Mouse (Mus musculus): ENCODE measurements around the gene Mrpl55. TPM values are rescaled to one million over a fixed set of nuclear protein-coding genes. Genes with fewer than 3 reads are reported as not detected.

Gene Mrpl55
- polyA plus RNA-seq, 1 experiment from 2014 or later, result 117 TPM

DNA sequence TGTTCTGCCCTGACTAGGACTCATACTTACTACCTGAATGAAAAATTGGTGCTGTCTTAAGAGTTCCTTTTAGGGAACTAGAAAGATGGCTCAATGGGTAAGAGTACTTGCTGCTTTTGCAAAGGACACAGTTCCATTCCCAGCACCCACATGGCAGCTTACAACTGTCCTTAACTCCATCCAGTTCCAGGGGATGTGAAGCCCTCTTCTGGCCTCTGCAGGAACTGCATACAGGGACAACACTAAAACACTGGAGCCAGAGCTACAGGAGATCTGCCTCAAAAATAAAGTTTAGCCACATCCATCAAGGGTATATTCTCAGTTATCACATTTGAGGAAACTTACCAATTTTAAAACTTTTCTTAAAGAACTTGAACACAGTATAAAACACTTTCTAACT is 16.8 kb downstream of the Mrpl55 start:
- Histone ChIP-seq H3K27me3 (replicated peaks; ENCODE audit: control insufficient read depth, insufficient read depth, low read length) (no peaks in the 10 kb centered on the region), H3K4me1 (replicated peaks; ENCODE audit: control insufficient read depth, insufficient read depth, low read length) (peaks cover 28% of the 10 kb centered on the region), H3K4me3 (ENCODE audit: low read depth, low read length) (no peak overlapping the region), H3K36me3 (ENCODE audit: control insufficient read depth, insufficient read depth, low read length) (peaks cover 31% of the 10 kb centered on the region), H3K9ac (ENCODE audit: low read length) (no peak overlapping the region), H3K4me2 (ENCODE audit: low read length) (no peak overlapping the region), H3K27ac (ENCODE audit: low read depth) (no peak overlapping the region; the same call in 1 of the 2 replicates), H3K9me3 (ENCODE audit: control insufficient read depth, low read length) (no peaks in the 10 kb centered on the region)
- DNase-seq (ENCODE audit: low spot score) (peak; percentile 64), ATAC-seq (replicated peaks; ENCODE audit: low FRiP score, low TSS enrichment, low read depth) (no peak)

DNA sequence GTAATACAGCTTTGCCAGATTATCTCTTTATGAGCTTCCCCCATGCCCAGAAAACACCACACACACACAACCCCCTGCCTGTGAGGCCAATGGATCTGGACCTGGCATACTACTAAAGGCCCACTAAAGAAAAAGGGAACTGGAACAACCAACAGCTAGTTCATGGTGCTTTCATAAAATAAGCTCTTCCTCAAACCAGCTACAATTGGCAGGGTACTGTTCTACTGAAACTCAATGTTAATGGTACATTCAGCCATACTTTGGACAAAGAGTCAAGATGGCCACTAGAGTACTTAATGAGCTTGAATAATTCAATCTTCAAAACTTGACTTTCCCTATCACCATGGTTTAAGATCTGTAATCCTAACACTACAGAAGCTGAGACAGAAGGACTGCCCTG is 19.3 kb downstream of the Mrpl55 start:
- no peaks in the 10 kb centered on the region for H3K27me3 ChIP-seq (replicated peaks; ENCODE audit: control insufficient read depth, insufficient read depth, low read length)
- DNase-seq (ENCODE audit: low spot score), result no peak
- no peak for ATAC-seq (replicated peaks; ENCODE audit: low FRiP score, low TSS enrichment, low read depth)
- H3K36me3 ChIP-seq (ENCODE audit: control insufficient read depth, insufficient read depth, low read length), result peaks cover 20% of the 10 kb centered on the region
- peaks cover 50% of the 10 kb centered on the region for H3K4me1 ChIP-seq (replicated peaks; ENCODE audit: control insufficient read depth, insufficient read depth, low read length)
- H3K4me3 ChIP-seq (ENCODE audit: low read depth, low read length), result no peak overlapping the region
- H3K9me3 ChIP-seq (ENCODE audit: control insufficient read depth, low read length), result no peaks in the 10 kb centered on the region
- H3K27ac ChIP-seq (ENCODE audit: low read depth), result no peak overlapping the region
- no peak overlapping the region for H3K4me2 ChIP-seq (ENCODE audit: low read length)
- no peak overlapping the region for H3K9ac ChIP-seq (ENCODE audit: low read length)

DNA sequence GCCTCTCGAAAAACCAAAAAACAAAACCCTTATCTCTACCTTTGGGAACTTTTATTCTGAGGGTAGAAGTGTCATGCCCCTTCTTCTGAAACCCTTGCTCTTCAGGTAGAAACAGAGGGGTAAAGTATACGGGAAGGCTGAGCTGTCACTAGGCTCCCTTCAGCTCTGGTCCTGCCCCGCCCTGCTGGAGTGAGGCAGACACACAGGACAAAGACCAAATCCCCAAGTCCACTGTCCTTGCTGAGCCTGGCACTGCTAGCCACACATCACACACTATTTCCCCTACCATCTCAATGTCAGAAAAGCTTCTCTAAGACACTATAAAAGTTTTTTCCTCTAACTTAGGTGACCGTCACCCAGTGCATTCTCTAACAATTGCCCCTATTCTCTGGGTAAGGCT is 20.0 kb downstream of the Mrpl55 start:
- DNase-seq (ENCODE audit: low spot score) (no peak), ATAC-seq (replicated peaks; ENCODE audit: low FRiP score, low TSS enrichment, low read depth) (no peak)
- no peak overlapping the region for H3K4me3 ChIP-seq (ENCODE audit: low read depth, low read length)
- H3K4me1 ChIP-seq (replicated peaks; ENCODE audit: control insufficient read depth, insufficient read depth, low read length), result peaks cover 52% of the 10 kb centered on the region
- no peaks in the 10 kb centered on the region for H3K9me3 ChIP-seq (ENCODE audit: control insufficient read depth, low read length)
- H3K9ac ChIP-seq (ENCODE audit: low read length), result no peak overlapping the region
- no peak overlapping the region for H3K4me2 ChIP-seq (ENCODE audit: low read length)
- peaks cover 20% of the 10 kb centered on the region for H3K36me3 ChIP-seq (ENCODE audit: control insufficient read depth, insufficient read depth, low read length)
- WGBS, result 88% methylated on average over 4 of the region's 4 CpGs
- no peak overlapping the region for H3K27ac ChIP-seq (ENCODE audit: low read depth)
- H3K27me3 ChIP-seq (replicated peaks; ENCODE audit: control insufficient read depth, insufficient read depth, low read length), result no peaks in the 10 kb centered on the region

DNA sequence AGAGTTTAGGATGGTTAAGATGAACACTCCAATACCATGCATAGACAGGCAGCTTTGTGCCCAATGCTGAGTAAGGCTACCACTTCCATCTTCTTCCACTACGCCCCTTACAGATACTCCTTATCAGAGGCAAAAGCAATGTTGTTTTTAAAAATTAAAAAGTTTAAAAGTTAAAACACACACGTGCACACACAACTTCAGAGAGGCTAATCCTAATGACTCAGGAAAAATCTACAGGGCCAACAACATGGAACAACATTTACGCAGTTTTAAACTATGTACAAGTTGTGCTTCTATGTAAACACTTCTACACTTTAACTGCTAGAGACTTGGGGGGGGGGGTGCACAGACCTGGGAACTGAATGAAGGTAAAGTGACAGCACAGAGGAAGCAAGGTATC is 21.7 kb downstream of the Mrpl55 start:
- WGBS, result 88% methylated on average over 3 of the region's 3 CpGs
- no peak overlapping the region for H3K4me2 ChIP-seq (ENCODE audit: low read length)

DNA sequence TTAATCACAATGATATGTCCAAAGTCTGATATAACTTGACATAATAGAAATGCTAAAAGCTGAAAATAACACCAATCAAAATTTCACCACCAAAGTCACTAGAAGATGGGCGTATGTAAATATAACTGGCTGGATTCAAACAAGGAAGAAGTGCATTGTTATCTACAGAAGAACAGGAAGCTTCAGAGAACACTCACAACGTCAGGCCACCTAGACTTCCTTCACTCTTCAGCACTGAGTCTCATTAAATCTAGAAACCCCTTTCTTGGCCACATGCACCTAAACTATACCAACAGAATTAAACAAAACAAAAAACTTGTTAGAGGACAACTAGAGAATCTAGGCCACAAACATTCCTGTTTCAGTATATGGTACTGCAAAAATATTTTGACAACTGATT is 22.2 kb downstream of the Mrpl55 start:
- Histone ChIP-seq H3K27ac (ENCODE audit: low read depth) (no peak overlapping the region), H3K9ac (ENCODE audit: low read length) (no peak overlapping the region), H3K4me3 (ENCODE audit: low read depth, low read length) (no peak overlapping the region), H3K27me3 (replicated peaks; ENCODE audit: control insufficient read depth, insufficient read depth, low read length) (no peaks in the 10 kb centered on the region), H3K36me3 (ENCODE audit: control insufficient read depth, insufficient read depth, low read length) (peaks cover 15% of the 10 kb centered on the region), H3K4me2 (ENCODE audit: low read length) (peak overlapping the region; percentile 72), H3K9me3 (ENCODE audit: control insufficient read depth, low read length) (no peaks in the 10 kb centered on the region), H3K4me1 (replicated peaks; ENCODE audit: control insufficient read depth, insufficient read depth, low read length) (peaks cover 51% of the 10 kb centered on the region)
- ATAC-seq (replicated peaks; ENCODE audit: low FRiP score, low TSS enrichment, low read depth) (no peak), DNase-seq (ENCODE audit: low spot score) (no peak)
- WGBS, result 53% methylated on average over 2 of the region's 2 CpGs

More for the DNA sequence above, 21.7 kb downstream of the Mrpl55 start:
- Histone ChIP-seq H3K36me3 (ENCODE audit: control insufficient read depth, insufficient read depth, low read length) (peaks cover 15% of the 10 kb centered on the region), H3K27ac (ENCODE audit: low read depth) (no peak overlapping the region), H3K4me1 (replicated peaks; ENCODE audit: control insufficient read depth, insufficient read depth, low read length) (peaks cover 51% of the 10 kb centered on the region), H3K4me3 (ENCODE audit: low read depth, low read length) (no peak overlapping the region), H3K27me3 (replicated peaks; ENCODE audit: control insufficient read depth, insufficient read depth, low read length) (no peaks in the 10 kb centered on the region), H3K9me3 (ENCODE audit: control insufficient read depth, low read length) (no peaks in the 10 kb centered on the region), H3K9ac (ENCODE audit: low read length) (no peak overlapping the region)
- no peak for ATAC-seq (replicated peaks; ENCODE audit: low FRiP score, low TSS enrichment, low read depth)
- DNase-seq (ENCODE audit: low spot score), result no peak

DNA sequence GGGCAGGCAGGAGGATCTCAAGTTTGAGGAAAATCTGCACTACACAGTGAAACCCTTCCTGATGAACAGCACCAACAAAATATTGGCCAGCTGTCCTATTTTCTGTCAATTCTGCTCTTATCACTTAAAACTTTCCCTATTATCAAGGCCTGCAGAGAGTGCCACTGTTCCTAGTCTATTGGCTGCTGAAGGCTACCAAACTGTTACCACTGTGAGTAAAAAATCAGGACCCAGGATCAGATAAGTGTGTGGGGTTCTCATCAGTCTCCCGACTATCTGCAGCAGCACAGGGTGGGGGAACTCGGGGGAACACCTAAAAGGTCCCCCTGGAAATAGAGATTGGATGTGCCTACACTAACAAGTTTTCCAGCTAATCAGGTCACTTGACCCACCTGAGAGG is 22.9 kb downstream of the Mrpl55 start:
- 70% methylated on average over 2 of the region's 2 CpGs for WGBS
- no peaks in the 10 kb centered on the region for H3K27me3 ChIP-seq (replicated peaks; ENCODE audit: control insufficient read depth, insufficient read depth, low read length)
- H3K4me2 ChIP-seq (ENCODE audit: low read length), result peak overlapping the region; percentile 72
- H3K9ac ChIP-seq (ENCODE audit: low read length), result no peak overlapping the region; the same call in 1 of the 2 replicates
- no peak overlapping the region for H3K4me3 ChIP-seq (ENCODE audit: low read depth, low read length)
- ATAC-seq (replicated peaks; ENCODE audit: low FRiP score, low TSS enrichment, low read depth), result no peak
- H3K36me3 ChIP-seq (ENCODE audit: control insufficient read depth, insufficient read depth, low read length), result peaks cover 12% of the 10 kb centered on the region
- no peaks in the 10 kb centered on the region for H3K9me3 ChIP-seq (ENCODE audit: control insufficient read depth, low read length)
- H3K4me1 ChIP-seq (replicated peaks; ENCODE audit: control insufficient read depth, insufficient read depth, low read length), result peaks cover 51% of the 10 kb centered on the region
- H3K27ac ChIP-seq (ENCODE audit: low read depth), result no peak overlapping the region
- DNase-seq (ENCODE audit: low spot score), result no peak

DNA sequence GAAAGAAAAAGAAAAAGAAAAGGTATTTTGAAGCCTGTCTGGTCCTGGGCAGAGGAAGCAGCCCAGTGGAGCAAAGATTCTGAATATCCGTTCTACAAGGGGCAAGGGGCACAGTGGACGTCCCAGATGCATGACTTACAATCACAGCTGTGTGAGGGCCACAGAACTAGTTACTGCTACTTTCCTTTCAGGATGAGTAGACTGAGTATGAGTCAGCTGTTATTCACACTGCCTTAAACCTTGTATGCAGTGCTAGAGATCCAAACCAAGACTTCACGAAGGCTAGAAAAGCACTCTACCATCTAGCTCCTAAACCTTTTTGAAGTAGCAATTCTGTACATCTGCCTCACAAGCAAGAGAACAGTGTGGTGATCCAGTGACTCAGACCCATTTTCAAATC is 24.0 kb downstream of the Mrpl55 start:
- Histone ChIP-seq H3K27me3 (replicated peaks; ENCODE audit: control insufficient read depth, insufficient read depth, low read length) (no peaks in the 10 kb centered on the region), H3K9ac (ENCODE audit: low read length) (peak overlapping the region; percentile 99), H3K4me1 (replicated peaks; ENCODE audit: control insufficient read depth, insufficient read depth, low read length) (peaks cover 44% of the 10 kb centered on the region), H3K9me3 (ENCODE audit: control insufficient read depth, low read length) (no peaks in the 10 kb centered on the region), H3K36me3 (ENCODE audit: control insufficient read depth, insufficient read depth, low read length) (peaks cover 5% of the 10 kb centered on the region), H3K27ac (ENCODE audit: low read depth) (no peak overlapping the region), H3K4me2 (ENCODE audit: low read length) (peak overlapping the region; percentile 72), H3K4me3 (ENCODE audit: low read depth, low read length) (peak overlapping the region; percentile 69)
- no peak for DNase-seq (ENCODE audit: low spot score)
- no peak for ATAC-seq (replicated peaks; ENCODE audit: low FRiP score, low TSS enrichment, low read depth)
- 46% methylated on average over 3 of the region's 3 CpGs for WGBS

DNA sequence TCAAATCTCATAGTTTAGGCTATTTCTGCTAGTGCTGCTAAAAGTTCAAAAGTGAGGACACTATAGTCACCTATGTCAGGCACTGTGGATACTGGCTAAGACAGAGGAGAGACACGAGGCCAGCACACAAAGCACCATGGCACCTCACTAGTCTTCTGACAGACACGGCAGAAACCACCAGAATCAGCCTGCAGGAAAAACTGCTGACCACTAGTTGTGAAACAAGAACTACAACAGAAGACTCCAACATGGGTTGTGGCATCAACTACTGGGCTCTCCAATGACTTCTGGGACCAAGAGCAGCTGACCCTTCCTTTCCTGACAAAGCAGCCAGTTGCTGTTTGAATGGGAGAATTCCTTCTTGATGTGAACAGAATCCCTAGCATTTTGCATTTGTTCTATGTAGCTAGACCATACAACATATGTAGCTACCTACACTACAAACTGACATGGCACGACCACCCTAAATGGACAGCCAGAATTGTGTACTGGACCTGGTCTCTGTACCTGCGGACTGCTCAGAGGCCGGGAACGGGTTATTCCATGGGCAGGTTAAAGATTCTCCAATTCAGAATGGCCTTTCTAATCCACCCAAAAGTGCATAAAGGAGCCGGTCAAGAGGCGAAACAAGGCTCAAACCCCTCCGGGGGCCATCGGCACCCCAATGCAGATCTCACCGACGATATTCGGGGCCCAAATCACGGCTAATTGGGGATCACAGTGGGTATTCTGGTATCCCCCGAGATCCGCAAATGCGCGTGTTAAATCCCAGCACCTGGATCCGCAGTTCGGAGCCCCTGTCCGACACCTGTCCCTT is 24.7 kb downstream of the Mrpl55 start:
- H3K27me3 ChIP-seq (replicated peaks; ENCODE audit: control insufficient read depth, insufficient read depth, low read length), result no peaks in the 10 kb centered on the region
- ATAC-seq (replicated peaks; ENCODE audit: low FRiP score, low TSS enrichment, low read depth), result no peak
- H3K27ac ChIP-seq (ENCODE audit: low read depth), result peak overlapping the region; percentile 97
- peaks cover 43% of the 10 kb centered on the region for H3K4me1 ChIP-seq (replicated peaks; ENCODE audit: control insufficient read depth, insufficient read depth, low read length)
- no peaks in the 10 kb centered on the region for H3K9me3 ChIP-seq (ENCODE audit: control insufficient read depth, low read length)
- peak overlapping the region; percentile 69 for H3K4me3 ChIP-seq (ENCODE audit: low read depth, low read length)
- WGBS, result 3% methylated on average over 21 of the region's 21 CpGs
- peak; percentile 59 for DNase-seq (ENCODE audit: low spot score)
- H3K4me2 ChIP-seq (ENCODE audit: low read length), result peak overlapping the region; percentile 72
- peaks cover 5% of the 10 kb centered on the region for H3K36me3 ChIP-seq (ENCODE audit: control insufficient read depth, insufficient read depth, low read length)
- peak overlapping the region; percentile 99 for H3K9ac ChIP-seq (ENCODE audit: low read length)

DNA sequence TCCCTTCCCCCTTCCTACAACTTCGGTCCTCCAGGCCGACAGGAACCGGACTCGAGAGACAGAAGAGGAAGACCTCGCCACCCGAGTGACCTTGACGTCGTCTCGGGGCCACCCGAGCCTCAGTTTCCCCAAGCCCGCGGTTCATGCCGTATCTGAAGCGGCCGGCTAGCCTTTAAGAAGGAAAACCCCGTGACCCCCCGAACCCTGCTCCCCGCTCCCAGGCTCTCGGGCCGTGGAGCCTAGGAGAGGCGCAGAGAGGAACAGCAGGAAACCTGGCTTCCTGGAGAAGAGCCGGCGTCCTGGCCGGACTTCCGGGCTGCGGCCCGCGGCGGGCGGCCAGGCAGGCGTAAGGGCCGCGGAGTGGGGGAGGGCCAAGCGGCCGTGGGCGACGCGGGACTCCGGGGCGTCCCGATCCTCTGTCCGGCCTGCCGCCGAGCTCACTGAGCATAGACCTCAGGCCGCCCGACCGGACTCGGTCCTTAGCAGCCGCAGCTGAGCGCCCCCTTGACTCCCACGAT is 25.4 kb downstream of the Mrpl55 start:
- H3K9ac ChIP-seq (ENCODE audit: low read length), result peak overlapping the region; percentile 99
- H3K27ac ChIP-seq (ENCODE audit: low read depth), result peak overlapping the region; percentile 97
- H3K4me1 ChIP-seq (replicated peaks; ENCODE audit: control insufficient read depth, insufficient read depth, low read length), result peaks cover 38% of the 10 kb centered on the region
- peak; percentile 83; the same call in 1 of the 2 replicates for ATAC-seq (replicated peaks; ENCODE audit: low FRiP score, low TSS enrichment, low read depth)
- WGBS, result under 1% methylated on average over 46 of the region's 51 CpGs
- H3K4me2 ChIP-seq (ENCODE audit: low read length), result peak overlapping the region; percentile 72
- no peaks in the 10 kb centered on the region for H3K27me3 ChIP-seq (replicated peaks; ENCODE audit: control insufficient read depth, insufficient read depth, low read length)
- H3K36me3 ChIP-seq (ENCODE audit: control insufficient read depth, insufficient read depth, low read length), result peaks cover 5% of the 10 kb centered on the region
- H3K9me3 ChIP-seq (ENCODE audit: control insufficient read depth, low read length), result no peaks in the 10 kb centered on the region
- peak overlapping the region; percentile 69 for H3K4me3 ChIP-seq (ENCODE audit: low read depth, low read length)
- no peak for DNase-seq (ENCODE audit: low spot score)

Measured in intestine, embryonic 14.5 days (tissue).